ENCODE assay signal across 8 mouse cellular contexts in genomic region chr8:46738601-46739000, GRCm38 (mm10). TPM values are rescaled to one million over a fixed set of nuclear protein-coding genes. Genes with fewer than 3 reads are reported as not detected.
DNase-seq lines count a peak whose midpoint lies in the region; ATAC-seq and TF ChIP-seq lines count a peak whose summit lies in the region.

No protein-coding gene starts in this region.

- ATAC-seq in hindbrain, embryonic 13.5 days (ENCODE audit: low FRiP score), result no peak
- ATAC-seq in midbrain, embryonic 15.5 days (replicated peaks), result no peak
- no peak for ATAC-seq in granulocyte monocyte progenitor cell, adult 5-6 weeks (replicated peaks; ENCODE audit: poor library complexity, severe bottlenecking)
- ATAC-seq in megakaryocyte progenitor cell, adult 5-6 weeks (replicated peaks; ENCODE audit: poor library complexity), result no peak

- H3K4me1 ChIP-seq in kidney, adult 2 months (ENCODE audit: control insufficient read depth, insufficient read depth, low read length), result no peaks in the 10 kb centered on the region; the same call in 1 of the 2 replicates
- H3K4me1 ChIP-seq in bone marrow, adult 2 months (ENCODE audit: control insufficient read depth, insufficient read depth, low read length), result peaks cover 2% of the 10 kb centered on the region; the same call in 1 of the 2 replicates
- peaks cover 22% of the 10 kb centered on the region for H3K4me1 ChIP-seq in hindbrain, embryonic 13.5 days (replicated peaks)
- H3K4me1 ChIP-seq in midbrain, embryonic 15.5 days, result peaks cover 12% of the 10 kb centered on the region

- H3K36me3 ChIP-seq in kidney, adult 2 months (ENCODE audit: control insufficient read depth, insufficient read depth, low read length), result no peaks in the 10 kb centered on the region
- no peaks in the 10 kb centered on the region for H3K36me3 ChIP-seq in hindbrain, embryonic 13.5 days
- no peaks in the 10 kb centered on the region for H3K36me3 ChIP-seq in midbrain, embryonic 15.5 days (replicated peaks)

- 28% methylated on average over 5 of the region's 5 CpGs for WGBS in kidney, adult 2 months
- WGBS in bone marrow, adult 2 months, result 10% methylated on average over 5 of the region's 5 CpGs
- 21% methylated on average over 5 of the region's 5 CpGs for WGBS in hindbrain, embryonic 13.5 days
- WGBS in midbrain, embryonic 15.5 days, result 39% methylated on average over 5 of the region's 5 CpGs

- no peak for DNase-seq in kidney, adult 2 months
- DNase-seq in kidney, postnatal 10 days, result no peak
- no peak for DNase-seq in ovary, postnatal 36 days (ENCODE audit: low spot score)

- no peak for TF ChIP-seq POLR2A in kidney, adult 2 months (IDR thresholded peaks at IDR 0.05; ENCODE audit: low read depth, low read length)
- no peak for TF ChIP-seq POLR2A in bone marrow, adult 2 months (IDR thresholded peaks at IDR 0.05; ENCODE audit: borderline replicate concordance, control insufficient read depth, low read depth, low read length)

- TF ChIP-seq CTCF in kidney, adult 2 months (conservative IDR thresholded peaks at IDR 0.05; ENCODE audit: insufficient read depth, insufficient read length, low read depth, low read length), result no peak
- TF ChIP-seq CTCF in bone marrow, adult 2 months (IDR thresholded peaks at IDR 0.05; ENCODE audit: control insufficient read depth, insufficient read depth, low read length), result no peak

- H3K4me2 ChIP-seq in hindbrain, embryonic 13.5 days, result peak overlapping the region; percentile 84
- H3K4me2 ChIP-seq in midbrain, embryonic 15.5 days, result peak overlapping the region; percentile 94

- H3K27me3 ChIP-seq in kidney, adult 2 months (replicated peaks; ENCODE audit: control insufficient read depth, insufficient read depth, low read length), result no peaks in the 10 kb centered on the region
- H3K27me3 ChIP-seq in hindbrain, embryonic 13.5 days, result 0 out of 2 replicates have a peak, but pooled peaks cover 2% of the 10 kb centered on the region
- no peaks in the 10 kb centered on the region for H3K27me3 ChIP-seq in midbrain, embryonic 15.5 days (replicated peaks)

- H3K27ac ChIP-seq in kidney, adult 2 months (ENCODE audit: insufficient read depth, low read depth, low read length), result peak overlapping the region; percentile 68; the same call in 1 of the 2 replicates
- H3K27ac ChIP-seq in bone marrow, adult 2 months (ENCODE audit: control insufficient read depth, insufficient read depth, low read depth, low read length, poor library complexity), result peak overlapping the region; percentile 52; the same call in 1 of the 2 replicates
- no peak overlapping the region; the same call in 1 of the 2 replicates for H3K27ac ChIP-seq in hindbrain, embryonic 13.5 days
- no peak overlapping the region for H3K27ac ChIP-seq in midbrain, embryonic 15.5 days

- H3K9ac ChIP-seq in hindbrain, embryonic 13.5 days, result no peak overlapping the region
- H3K9ac ChIP-seq in midbrain, embryonic 15.5 days, result no peak overlapping the region

- H3K9me3 ChIP-seq in hindbrain, embryonic 13.5 days, result no peaks in the 10 kb centered on the region
- no peaks in the 10 kb centered on the region for H3K9me3 ChIP-seq in midbrain, embryonic 15.5 days

- peak overlapping the region; percentile 82 for H3K4me3 ChIP-seq in kidney, adult 2 months (ENCODE audit: insufficient read depth, low read depth, low read length)
- peak overlapping the region; percentile 99 for H3K4me3 ChIP-seq in bone marrow, adult 2 months (replicated peaks; ENCODE audit: control insufficient read depth, low read depth, low read length)
- H3K4me3 ChIP-seq in hindbrain, embryonic 13.5 days, result peak overlapping the region; percentile 92
- H3K4me3 ChIP-seq in midbrain, embryonic 15.5 days, result peak overlapping the region; percentile 93; the same call in 1 of the 2 replicates

RNA-seq across cellular contexts. Expression of gene Irf2, which starts 0.9 kb away (rescaled TPM):
- 9.2 and 12.6 TPM in 2 replicates for polyA plus RNA-seq in kidney, adult 2 months (2012; rRNA removed)
- 55.3 and 63.2 TPM in 2 replicates for polyA plus RNA-seq in bone marrow, adult 2 months (2011; ENCODE audit: insufficient read depth, insufficient read length, low replicate concordance, missing spikeins)
- 9.3 and 11.6 TPM in 2 replicates for polyA plus RNA-seq in hindbrain, embryonic 13.5 days (2015; fragmentation: Nextera tagmentation; extraction: Ambion mirVana)
- polyA plus RNA-seq in midbrain, embryonic 15.5 days (2015; fragmentation: Nextera tagmentation; extraction: Ambion mirVana), result 9.1 and 9.6 TPM in 2 replicates
- total RNA-seq in granulocyte monocyte progenitor cell, adult 5-6 weeks (2014; fragmentation: Nextera tagmentation), result 48.8 and 67.9 TPM in 2 replicates
- 12.6 and 20.4 TPM in 2 replicates for total RNA-seq in granulocyte monocyte progenitor cell, adult 5-6 weeks (2017)
- total RNA-seq in megakaryocyte progenitor cell, adult 5-6 weeks (2015), result 56.6 and 58.9 TPM in 2 replicates
- total RNA-seq in megakaryocyte progenitor cell, adult 5-6 weeks (2017), result 11.9 and 28.5 TPM in 2 replicates

Comparison
In these comparisons a context has a peak if more than half of its experiments do, and no peak if none do; other contexts are left out.
1. H3K27ac ChIP-seq: peak in kidney, adult 2 months (single experiment) and bone marrow, adult 2 months (single experiment); none in hindbrain, embryonic 13.5 days (single experiment) and midbrain, embryonic 15.5 days (single experiment).
2. Peak in every context shown above with its lines, with median percentiles within 50 percentile points of each other: H3K4me3 ChIP-seq.